Mouse (Mus musculus) limb, embryonic 10.5 days (tissue): ENCODE results near the gene Abca17. TPM values are rescaled to one million over a fixed set of nuclear protein-coding genes. Genes with fewer than 3 reads are reported as not detected.

ENCODE experiments used
- DNase-seq: peaks from one replicate; pipeline ENCODE4 v3.0.0-alpha.2; 2017; ENCODE audit warnings: low spot score
- H3K27ac ChIP-seq: fragments of 300-500 bp; sonication (generic); 2 replicates; pipeline ENCODE4 v1.5.1; 2016; ENCODE audit warnings: mild to moderate bottlenecking
- H3K27me3 ChIP-seq: fragments of 300-500 bp; sonication (generic); 2 replicates; pipeline ENCODE4 v1.6.1; 2016; ENCODE audit warnings: low read depth, mild to moderate bottlenecking; ENCODE audit not compliant: poor library complexity, severe bottlenecking
- H3K36me3 ChIP-seq: fragments of 300-500 bp; sonication (generic); 2 replicates; pipeline ENCODE4 v1.6.1; 2016; ENCODE audit warnings: mild to moderate bottlenecking, moderate library complexity
- H3K4me1 ChIP-seq: fragments of 300-500 bp; sonication (generic); 2 replicates; pipeline ENCODE4 v1.6.1; 2016
- H3K4me3 ChIP-seq: fragments of 300-500 bp; sonication (generic); 2 replicates; pipeline ENCODE4 v1.5.1; 2016; ENCODE audit warnings: mild to moderate bottlenecking, moderate library complexity
- H3K9me3 ChIP-seq: fragments of 300-500 bp; sonication (generic); replicated peaks from 2 replicates; pipeline ENCODE4 v1.6.1; 2016; ENCODE audit warnings: mild to moderate bottlenecking
- WGBS: fragments of 180-500 bp; shearing (Covaris S2); methylation state at CpG from one replicate; pipeline ENCODE4 v1.1.7; 2016; 5-methylcytosine and 5-hydroxymethylcytosine counted together
- polyA plus RNA-seq: library from polyadenylated mRNA; unstranded; fragments of >200 nt; fragmentation: Nextera tagmentation; extraction: Ambion mirVana; gene quantifications from 2 replicates; pipeline ENCODE4 v1.2.1, GENCODE M21; 2016

Gene Abca17
- polyA plus RNA-seq, 1 experiment from 2014 or later, result not detected

DNA sequence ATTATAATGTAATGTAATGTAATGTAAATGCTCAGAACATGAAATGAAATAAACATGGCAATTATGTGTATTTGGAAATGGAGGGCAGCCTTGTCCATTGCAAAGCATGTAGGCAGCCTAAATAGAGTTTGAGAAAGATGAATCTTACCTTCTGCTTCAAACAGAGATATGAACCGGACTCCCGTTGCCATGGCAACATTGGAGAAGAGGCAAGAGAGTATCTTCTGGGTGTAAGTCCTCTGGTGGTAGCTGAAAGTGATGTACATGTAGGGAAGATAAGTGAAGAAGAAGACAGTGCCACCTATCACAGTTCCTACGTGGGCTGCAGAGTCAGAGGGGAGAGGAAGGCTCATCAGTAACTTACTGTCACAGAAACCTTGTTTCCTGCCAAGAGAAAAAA, 30.0 kb downstream of the Abca17 start:
- no peak for DNase-seq
- Histone ChIP-seq H3K36me3 (no peaks in the 10 kb centered on the region), H3K9me3 (no peaks in the 10 kb centered on the region; the same call in 1 of the 2 replicates), H3K27ac (no peak overlapping the region), H3K27me3 (no peaks in the 10 kb centered on the region), H3K4me1 (no peaks in the 10 kb centered on the region), H3K4me3 (no peak overlapping the region)
- 95% methylated on average over 3 of the region's 3 CpGs for WGBS

DNA sequence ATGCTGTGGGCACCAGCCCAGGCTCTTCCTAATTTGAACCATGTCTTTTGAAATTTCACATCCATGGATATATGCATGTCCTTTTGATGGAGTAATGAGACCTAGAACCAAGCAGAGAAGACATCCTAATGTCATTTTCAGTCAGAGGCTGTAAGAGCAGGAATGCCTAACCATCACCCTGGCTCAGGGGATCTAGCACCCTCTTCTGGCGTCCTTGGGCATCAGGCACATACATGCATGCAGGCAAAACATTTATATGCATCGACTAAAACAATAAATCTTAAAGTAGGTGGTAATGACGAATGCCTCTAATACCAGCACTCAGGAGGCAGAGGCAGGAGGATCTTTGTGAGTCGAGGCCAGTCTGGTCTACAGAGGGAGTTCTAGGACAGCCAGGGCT, 43.4 kb downstream of the Abca17 start:
- H3K36me3 ChIP-seq, result no peaks in the 10 kb centered on the region
- no peak overlapping the region for H3K27ac ChIP-seq
- no peaks in the 10 kb centered on the region for H3K4me1 ChIP-seq
- no peaks in the 10 kb centered on the region for H3K9me3 ChIP-seq
- H3K27me3 ChIP-seq, result no peaks in the 10 kb centered on the region
- no peak for DNase-seq
- H3K4me3 ChIP-seq, result no peak overlapping the region
- WGBS, result 53% methylated on average over 4 of the region's 4 CpGs

DNA sequence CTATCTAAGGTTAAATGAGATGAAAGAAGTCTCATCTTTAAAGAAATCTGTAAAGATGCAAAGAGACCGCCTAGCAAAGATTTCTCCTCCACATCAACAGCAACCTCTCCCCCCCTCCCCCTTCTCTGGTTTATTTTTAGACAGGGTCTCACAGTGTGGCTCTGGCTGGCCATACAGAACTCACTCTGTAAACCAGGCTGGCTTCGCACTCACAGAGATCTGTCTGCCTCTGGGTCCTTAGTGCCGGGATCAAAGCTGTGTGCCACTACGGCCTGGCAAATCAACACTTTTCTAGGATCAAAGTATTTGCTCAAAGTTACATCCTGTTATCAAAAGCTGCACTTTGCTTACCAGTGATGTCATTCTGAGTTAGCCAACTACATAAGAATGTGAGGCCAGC, 50.2 kb downstream of the Abca17 start:
- no peaks in the 10 kb centered on the region for H3K9me3 ChIP-seq
- no peaks in the 10 kb centered on the region for H3K27me3 ChIP-seq
- WGBS, result 79% methylated on average over 4 of the region's 4 CpGs
- H3K4me1 ChIP-seq, result no peaks in the 10 kb centered on the region
- no peaks in the 10 kb centered on the region for H3K36me3 ChIP-seq
- H3K4me3 ChIP-seq, result no peak overlapping the region
- no peak overlapping the region for H3K27ac ChIP-seq
- no peak for DNase-seq

DNA sequence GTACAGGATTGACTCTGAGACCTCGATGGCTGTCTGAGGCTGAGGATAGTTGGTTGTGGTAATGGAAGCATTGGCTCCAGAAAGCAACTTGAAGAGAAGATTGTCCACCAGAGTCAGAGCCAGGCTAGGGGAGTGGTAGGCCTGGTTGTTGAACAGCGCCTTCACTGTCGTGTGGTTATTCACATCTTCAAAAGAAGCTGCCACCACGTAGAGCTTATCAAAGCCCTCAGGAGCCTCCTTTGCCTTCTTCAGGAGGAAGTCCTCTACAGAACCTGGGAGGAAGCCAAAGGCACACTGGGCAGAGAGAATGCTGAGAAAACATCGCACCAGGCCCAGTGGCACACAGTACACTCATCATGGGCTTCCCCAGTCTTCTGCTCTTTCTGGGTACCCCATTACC, 61.5 kb downstream of the Abca17 start:
- WGBS, result 85% methylated on average over 5 of the region's 5 CpGs
- no peak for DNase-seq
- Histone ChIP-seq H3K4me1 (no peaks in the 10 kb centered on the region), H3K36me3 (no peaks in the 10 kb centered on the region), H3K27ac (no peak overlapping the region), H3K27me3 (no peaks in the 10 kb centered on the region), H3K4me3 (no peak overlapping the region), H3K9me3 (no peaks in the 10 kb centered on the region)

DNA sequence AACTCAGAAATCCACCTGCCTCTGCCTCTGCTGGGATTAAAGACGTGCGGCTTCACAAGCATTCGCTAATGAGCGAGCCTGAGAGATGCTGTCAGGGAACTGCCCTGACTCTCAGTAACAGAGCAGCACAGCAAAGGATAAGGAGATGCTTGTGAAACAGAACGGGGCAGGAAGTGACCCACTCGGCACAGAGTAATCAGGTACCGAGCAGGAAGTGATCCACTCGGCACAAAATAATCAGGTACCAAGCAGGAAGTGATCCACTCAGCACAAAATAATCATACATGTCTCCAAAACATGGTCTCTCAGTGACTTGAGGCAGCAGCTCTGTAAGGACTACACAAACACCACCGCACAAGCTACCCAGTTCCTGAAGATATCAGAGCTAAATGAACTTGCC, 62.4 kb downstream of the Abca17 start:
- no peaks in the 10 kb centered on the region for H3K4me1 ChIP-seq
- no peak overlapping the region for H3K27ac ChIP-seq
- H3K36me3 ChIP-seq, result no peaks in the 10 kb centered on the region
- no peak for DNase-seq
- H3K4me3 ChIP-seq, result no peak overlapping the region
- no peaks in the 10 kb centered on the region for H3K9me3 ChIP-seq
- WGBS, result 86% methylated on average over 9 of the region's 9 CpGs
- no peaks in the 10 kb centered on the region for H3K27me3 ChIP-seq

DNA sequence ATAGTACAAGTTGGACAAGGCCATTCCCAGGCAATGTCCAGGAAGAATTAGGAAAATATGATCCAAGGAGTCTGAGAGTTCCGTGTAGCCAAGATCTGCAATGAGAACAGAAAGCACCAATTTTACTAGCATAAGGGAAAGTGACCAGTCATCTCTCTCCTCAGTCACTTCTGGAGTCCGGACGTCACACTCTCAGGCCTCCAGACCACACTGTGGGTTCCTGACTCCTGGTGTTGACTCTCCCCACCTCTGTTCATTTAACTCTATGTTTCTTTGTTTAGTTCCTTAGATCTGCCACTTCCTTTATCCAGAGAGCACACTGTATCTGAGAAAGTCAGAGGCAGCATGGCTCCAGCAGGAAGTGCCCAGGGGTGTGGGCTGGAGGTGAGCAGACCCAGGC, 65.2 kb downstream of the Abca17 start:
- Histone ChIP-seq H3K36me3 (no peaks in the 10 kb centered on the region), H3K9me3 (no peaks in the 10 kb centered on the region), H3K27ac (no peak overlapping the region), H3K4me3 (no peak overlapping the region), H3K4me1 (no peaks in the 10 kb centered on the region), H3K27me3 (no peaks in the 10 kb centered on the region)
- DNase-seq, result no peak
- 72% methylated on average over 3 of the region's 3 CpGs for WGBS

DNA sequence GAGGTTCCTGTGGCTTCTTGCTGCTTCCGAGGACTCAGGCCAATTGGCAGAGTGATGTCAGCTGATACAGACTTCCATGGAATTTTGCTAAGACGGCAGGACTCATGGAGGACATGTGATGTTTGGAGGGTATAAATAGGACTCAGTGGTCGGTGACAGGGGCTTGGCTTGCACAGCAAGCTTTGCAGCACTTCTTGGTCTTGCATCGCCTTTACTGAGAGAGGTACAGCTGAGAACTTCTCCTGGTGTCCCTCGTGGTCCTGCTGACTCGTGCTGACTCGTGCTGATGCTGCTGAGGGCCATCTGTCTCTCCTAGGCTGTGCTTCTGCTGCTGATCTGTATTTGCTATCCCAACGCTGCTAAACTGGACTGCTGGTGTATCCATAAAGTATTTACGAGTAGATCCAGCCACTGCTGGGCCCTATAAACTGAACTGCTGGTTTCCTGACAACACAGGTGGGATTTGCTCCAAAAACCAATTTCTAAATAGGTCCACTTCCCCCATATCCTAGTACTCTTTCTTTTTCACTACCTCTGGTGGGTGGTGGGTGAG, 67.5 kb downstream of the Abca17 start:
- H3K36me3 ChIP-seq, result no peaks in the 10 kb centered on the region
- H3K9me3 ChIP-seq, result no peaks in the 10 kb centered on the region
- H3K27me3 ChIP-seq, result no peaks in the 10 kb centered on the region
- no peak overlapping the region for H3K27ac ChIP-seq
- no peak for DNase-seq
- H3K4me3 ChIP-seq, result no peak overlapping the region
- 71% methylated on average over 9 of the region's 9 CpGs for WGBS
- no peaks in the 10 kb centered on the region for H3K4me1 ChIP-seq

DNA sequence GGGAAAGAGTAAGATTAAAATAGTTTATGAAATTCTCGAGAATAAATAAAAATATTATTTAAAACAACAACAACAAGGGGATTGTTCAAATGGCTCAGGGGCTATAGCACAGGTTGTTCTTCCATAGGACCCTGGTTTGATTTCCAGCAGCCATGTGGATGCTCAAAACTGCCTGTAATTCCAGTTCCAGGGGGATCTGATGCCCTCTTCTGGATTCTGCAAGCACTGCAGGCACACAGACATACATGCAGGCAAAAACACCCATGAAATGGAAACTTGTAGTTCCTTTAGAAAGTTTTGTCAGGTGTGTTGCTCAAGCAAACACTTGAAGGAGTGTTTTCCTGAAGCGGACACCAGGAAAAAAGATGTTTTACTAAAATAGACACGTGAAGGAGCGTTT, 68.2 kb downstream of the Abca17 start:
- Histone ChIP-seq H3K4me3 (no peak overlapping the region), H3K27me3 (no peaks in the 10 kb centered on the region), H3K27ac (no peak overlapping the region), H3K36me3 (no peaks in the 10 kb centered on the region), H3K4me1 (no peaks in the 10 kb centered on the region), H3K9me3 (no peaks in the 10 kb centered on the region)
- no peak for DNase-seq
- WGBS, result 71% methylated on average over 4 of the region's 4 CpGs

DNA sequence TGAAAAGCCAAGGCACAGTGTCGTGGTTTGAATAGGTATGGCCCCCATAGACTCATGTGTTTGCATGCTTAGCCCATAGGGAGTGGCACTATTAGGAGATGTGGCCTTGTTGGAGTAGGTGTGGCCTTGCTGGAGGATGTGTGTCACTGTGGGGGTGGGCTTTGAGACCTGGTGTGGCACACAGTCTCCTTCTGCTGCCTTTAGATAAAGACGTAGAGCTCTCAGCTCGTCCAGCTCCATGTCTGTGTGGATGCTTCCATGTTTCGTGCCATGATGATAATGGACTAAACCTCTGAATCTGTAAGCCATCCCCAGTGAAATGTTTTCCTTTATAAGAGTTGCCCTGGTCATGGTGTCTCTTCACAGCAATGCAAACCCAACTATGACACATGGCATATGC, 71.0 kb downstream of the Abca17 start:
- H3K9me3 ChIP-seq, result no peaks in the 10 kb centered on the region
- no peak for DNase-seq
- H3K4me3 ChIP-seq, result no peak overlapping the region
- no peaks in the 10 kb centered on the region for H3K27me3 ChIP-seq
- 94% methylated on average over 4 of the region's 4 CpGs for whole genome bisulfite sequencing
- no peaks in the 10 kb centered on the region for H3K4me1 ChIP-seq
- H3K27ac ChIP-seq, result no peak overlapping the region
- H3K36me3 ChIP-seq, result no peaks in the 10 kb centered on the region

DNA sequence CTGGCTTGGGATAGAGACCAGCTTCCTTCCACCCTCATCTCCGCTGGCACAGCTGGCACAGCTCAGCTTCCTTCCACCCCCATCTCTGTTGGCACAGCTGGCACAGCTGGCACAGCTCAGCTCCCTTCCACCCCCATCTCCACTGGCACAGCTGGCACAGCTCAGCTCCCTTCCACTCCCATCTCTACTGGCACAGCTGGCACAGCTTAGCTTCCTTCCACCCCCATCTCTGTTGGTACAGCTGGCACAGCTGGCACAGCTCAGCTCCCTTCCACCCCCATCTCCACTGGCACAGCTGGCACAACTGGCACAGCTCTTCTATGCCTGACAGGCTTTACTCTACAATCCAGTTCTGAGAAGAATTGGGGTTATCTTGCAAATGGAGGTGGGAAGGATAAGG, 83.7 kb downstream of the Abca17 start:
- no peaks in the 10 kb centered on the region for H3K36me3 ChIP-seq
- 88% methylated on average over 1 of the region's 1 CpGs for WGBS
- no peaks in the 10 kb centered on the region for H3K27me3 ChIP-seq
- DNase-seq, result no peak
- H3K4me3 ChIP-seq, result no peak overlapping the region
- H3K4me1 ChIP-seq, result no peaks in the 10 kb centered on the region
- no peaks in the 10 kb centered on the region for H3K9me3 ChIP-seq
- no peak overlapping the region for H3K27ac ChIP-seq

DNA sequence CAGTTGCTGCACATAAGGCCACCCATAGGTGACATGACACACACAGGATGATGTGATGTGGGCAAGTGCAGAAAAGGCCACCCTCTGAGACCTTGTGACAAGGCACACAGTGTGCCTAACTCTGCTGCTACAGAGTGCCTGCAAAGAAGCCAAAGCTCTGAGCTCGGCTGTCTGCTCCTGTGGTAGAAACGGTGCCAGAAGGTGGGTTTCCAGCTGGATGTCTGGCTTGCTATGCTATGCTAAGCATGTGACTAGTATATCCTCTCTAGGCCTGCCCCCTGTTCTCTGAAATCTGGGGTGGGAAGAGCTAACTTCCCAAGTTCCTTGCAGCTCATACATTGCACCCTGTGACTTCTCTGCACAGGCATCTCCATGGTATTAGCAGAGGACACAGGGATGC, 86.1 kb downstream of the Abca17 start:
- Histone ChIP-seq H3K27me3 (no peaks in the 10 kb centered on the region), H3K27ac (no peak overlapping the region), H3K36me3 (no peaks in the 10 kb centered on the region), H3K9me3 (no peaks in the 10 kb centered on the region), H3K4me3 (no peak overlapping the region), H3K4me1 (no peaks in the 10 kb centered on the region)
- 92% methylated on average over 2 of the region's 2 CpGs for WGBS
- no peak for DNase-seq

DNA sequence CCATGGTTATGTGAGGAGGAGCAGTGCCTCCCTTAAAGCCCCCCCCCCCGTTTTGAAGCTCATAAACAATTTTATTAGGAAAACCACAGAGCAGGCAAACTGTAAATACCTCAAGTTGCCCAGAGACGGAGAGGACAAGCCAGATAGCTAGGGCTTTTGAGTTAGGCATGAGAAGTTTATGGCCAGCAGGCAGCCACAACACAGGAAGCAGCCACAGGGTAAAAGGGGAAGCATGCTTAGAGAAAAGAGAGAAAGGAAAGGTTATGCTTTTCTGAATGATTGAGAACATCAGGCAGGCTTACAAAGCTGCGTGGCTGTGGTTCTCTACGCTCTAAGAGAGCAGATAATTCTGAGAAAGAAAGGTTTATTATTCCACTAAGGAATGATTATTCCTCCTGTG, 90.4 kb downstream of the Abca17 start:
- Histone ChIP-seq H3K27me3 (no peaks in the 10 kb centered on the region), H3K36me3 (no peaks in the 10 kb centered on the region), H3K4me1 (no peaks in the 10 kb centered on the region), H3K9me3 (no peaks in the 10 kb centered on the region), H3K4me3 (no peak overlapping the region), H3K27ac (no peak overlapping the region)
- 61% methylated on average over 4 of the region's 4 CpGs for WGBS
- DNase-seq, result no peak

DNA sequence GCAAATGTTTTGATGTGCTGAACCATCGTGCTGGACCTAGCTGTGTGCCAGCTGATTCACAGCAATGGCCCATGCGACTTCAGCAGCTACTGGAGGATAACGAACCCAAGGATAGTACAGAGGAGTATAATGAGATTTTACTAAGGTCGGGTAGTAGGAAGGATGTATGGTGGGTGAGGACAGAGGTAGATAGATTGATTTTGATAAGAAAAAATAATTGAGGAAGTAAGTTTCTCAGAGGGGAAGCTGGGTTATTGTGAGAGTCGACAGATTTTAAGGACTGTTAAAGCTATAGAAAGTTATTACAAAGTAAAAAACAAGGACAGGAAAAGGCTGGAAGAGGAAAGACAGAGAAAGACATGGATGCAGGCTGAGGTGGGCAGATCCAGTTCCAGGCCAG, 91.2 kb downstream of the Abca17 start:
- H3K4me1 ChIP-seq, result no peaks in the 10 kb centered on the region

DNA sequence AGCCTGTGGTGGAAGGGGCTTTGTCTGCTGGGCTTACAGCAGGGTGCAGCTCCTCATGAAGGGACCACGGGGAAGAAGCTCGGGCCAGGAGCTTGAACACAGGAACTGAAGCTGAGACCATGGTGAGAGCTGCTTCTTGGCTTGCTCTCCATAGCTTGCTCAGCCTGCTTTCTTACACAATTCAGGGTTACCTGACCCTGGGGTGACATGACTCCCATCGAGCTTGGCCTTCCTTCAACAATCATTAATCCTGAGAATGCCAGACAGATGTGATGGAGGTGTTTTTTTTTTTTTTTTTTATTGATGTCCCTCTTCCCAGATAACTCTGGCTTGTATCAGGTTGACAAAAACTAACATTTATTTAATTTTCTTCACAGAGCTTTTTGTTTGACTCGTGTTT, 91.9 kb downstream of the Abca17 start:
- Histone ChIP-seq H3K4me1 (no peaks in the 10 kb centered on the region), H3K4me3 (no peak overlapping the region), H3K9me3 (no peaks in the 10 kb centered on the region), H3K27ac (no peak overlapping the region), H3K27me3 (no peaks in the 10 kb centered on the region), H3K36me3 (no peaks in the 10 kb centered on the region)
- 80% methylated on average over 4 of the region's 4 CpGs for WGBS
- no peak for DNase-seq

More for the DNA sequence above, 91.2 kb downstream of the Abca17 start:
- H3K36me3 ChIP-seq, result no peaks in the 10 kb centered on the region
- DNase-seq, result no peak
- H3K27me3 ChIP-seq, result no peaks in the 10 kb centered on the region
- no peak overlapping the region for H3K4me3 ChIP-seq
- no peaks in the 10 kb centered on the region for H3K9me3 ChIP-seq
- H3K27ac ChIP-seq, result no peak overlapping the region
- 84% methylated on average over 5 of the region's 5 CpGs for WGBS
